Mouse (Mus musculus): ENCODE results near the gene Ttc9b. TPM values are rescaled to one million over a fixed set of nuclear protein-coding genes. Genes with fewer than 3 reads are reported as not detected.
"Not testable (repeated sequence)": the region's sequence is repeated elsewhere in the genome, so short reads cannot be mapped to it uniquely, and the experiment has no call there.

Gene Ttc9b
- polyA plus RNA-seq, 1 experiment from 2014 or later, result 1.3 TPM

DNA sequence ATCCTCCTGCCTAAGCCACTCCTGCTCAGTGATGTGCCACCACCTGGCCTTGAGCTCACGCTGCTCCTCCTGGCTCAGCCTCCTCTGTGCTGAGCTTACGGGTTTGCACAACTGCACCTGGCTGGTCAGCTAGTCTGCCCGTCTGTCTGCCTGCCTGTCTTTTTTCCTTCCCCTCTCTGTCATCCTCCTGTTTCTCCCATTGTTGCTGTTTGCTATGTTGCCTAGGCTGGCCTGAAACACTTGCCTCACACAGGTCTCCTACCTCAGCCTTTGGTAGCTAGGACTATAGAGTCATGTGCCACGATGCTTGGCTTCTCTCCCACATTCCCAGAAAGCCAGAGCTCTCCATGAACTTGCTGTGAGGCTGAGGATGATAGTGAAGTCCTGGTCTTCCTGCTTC is 40.8 kb upstream of the Ttc9b start:
- peaks cover 3% of the 10 kb centered on the region; the same call in 1 of the 2 replicates for H3K4me1 ChIP-seq
- no peaks in the 10 kb centered on the region for H3K9me3 ChIP-seq (replicated peaks)
- peaks cover 40% of the 10 kb centered on the region for H3K36me3 ChIP-seq
- ATAC-seq (ENCODE audit: insufficient number of reproducible peaks, low FRiP score, low TSS enrichment, low read depth), result no peak
- WGBS, result 88% methylated on average over 4 of the region's 4 CpGs
- no peak overlapping the region for H3K9ac ChIP-seq
- no peaks in the 10 kb centered on the region for H3K27me3 ChIP-seq
- H3K27ac ChIP-seq (replicated peaks), result no peak overlapping the region
- no peak overlapping the region for H3K4me2 ChIP-seq (replicated peaks)
- no peak overlapping the region for H3K4me3 ChIP-seq (replicated peaks)

DNA sequence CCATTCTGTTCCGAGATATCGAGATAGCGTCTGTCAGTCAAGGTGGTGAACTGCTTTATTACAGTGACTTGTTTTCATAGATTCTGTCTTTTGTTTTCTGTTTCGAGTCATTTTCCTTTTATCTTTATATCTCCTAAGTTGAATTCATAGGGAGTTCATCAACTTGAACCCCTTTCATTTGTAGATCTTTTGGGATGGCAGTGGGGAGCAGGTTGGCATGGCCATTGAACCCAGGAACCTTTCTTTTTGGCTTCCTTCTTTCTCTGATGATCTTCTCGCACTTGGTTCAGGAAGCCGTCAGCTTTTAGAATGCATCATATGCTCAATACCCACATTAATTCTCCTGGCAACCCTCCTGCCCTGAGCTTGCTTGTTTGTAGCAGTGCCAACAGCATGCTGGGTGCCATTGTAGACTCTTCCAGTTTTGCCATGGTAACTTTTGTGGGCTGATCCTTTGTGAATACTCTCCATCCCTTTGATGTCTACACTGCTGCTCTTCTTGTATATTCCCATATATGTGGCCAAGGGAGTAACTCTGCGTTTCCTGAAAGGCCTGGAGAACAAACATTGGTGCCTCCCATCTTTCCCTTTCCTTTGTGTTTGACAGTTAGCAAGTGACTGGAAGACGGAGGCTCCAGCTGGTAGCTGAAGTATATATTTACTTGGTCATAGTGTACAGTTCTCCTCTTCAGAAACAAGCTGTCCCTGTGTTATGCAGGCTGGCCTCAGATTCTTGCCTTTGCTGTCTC is 39.8 kb upstream of the Ttc9b start:
- Histone ChIP-seq H3K9me3 (replicated peaks) (no peaks in the 10 kb centered on the region), H3K27ac (replicated peaks) (no peak overlapping the region), H3K4me2 (replicated peaks) (no peak overlapping the region), H3K4me3 (replicated peaks) (no peak overlapping the region), H3K27me3 (no peaks in the 10 kb centered on the region), H3K4me1 (no peaks in the 10 kb centered on the region), H3K36me3 (peaks cover 43% of the 10 kb centered on the region), H3K9ac (no peak overlapping the region)
- WGBS, result 83% methylated on average over 8 of the region's 8 CpGs
- ATAC-seq (ENCODE audit: insufficient number of reproducible peaks, low FRiP score, low TSS enrichment, low read depth), result no peak

DNA sequence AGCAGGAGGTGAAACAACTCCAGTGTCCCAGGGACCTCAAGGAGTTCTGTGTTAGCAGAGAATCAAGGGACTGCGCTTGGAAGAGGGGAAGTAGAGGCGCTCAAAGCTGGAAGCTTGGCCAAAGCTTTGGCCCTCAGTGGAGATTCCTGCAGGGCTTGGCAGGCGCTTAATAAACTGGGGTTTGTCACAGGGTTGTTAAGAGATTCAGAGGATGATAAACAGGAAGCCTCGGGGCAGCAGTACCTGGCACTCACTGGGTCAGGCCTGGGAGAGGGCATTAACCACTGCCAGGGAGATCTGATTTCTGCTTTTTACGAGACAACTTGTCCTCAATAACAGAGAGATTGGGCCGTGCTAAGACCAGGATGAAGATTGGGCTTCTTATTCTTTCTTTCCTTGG is 32.7 kb upstream of the Ttc9b start:
- Histone ChIP-seq H3K27me3 (no peaks in the 10 kb centered on the region), H3K36me3 (peaks cover 92% of the 10 kb centered on the region), H3K9ac (no peak overlapping the region), H3K4me3 (replicated peaks) (no peak overlapping the region), H3K27ac (replicated peaks) (no peak overlapping the region), H3K4me2 (replicated peaks) (no peak overlapping the region), H3K4me1 (no peaks in the 10 kb centered on the region), H3K9me3 (replicated peaks) (no peaks in the 10 kb centered on the region)
- WGBS, result 80% methylated on average over 6 of the region's 6 CpGs
- no peak for ATAC-seq (ENCODE audit: insufficient number of reproducible peaks, low FRiP score, low TSS enrichment, low read depth)

DNA sequence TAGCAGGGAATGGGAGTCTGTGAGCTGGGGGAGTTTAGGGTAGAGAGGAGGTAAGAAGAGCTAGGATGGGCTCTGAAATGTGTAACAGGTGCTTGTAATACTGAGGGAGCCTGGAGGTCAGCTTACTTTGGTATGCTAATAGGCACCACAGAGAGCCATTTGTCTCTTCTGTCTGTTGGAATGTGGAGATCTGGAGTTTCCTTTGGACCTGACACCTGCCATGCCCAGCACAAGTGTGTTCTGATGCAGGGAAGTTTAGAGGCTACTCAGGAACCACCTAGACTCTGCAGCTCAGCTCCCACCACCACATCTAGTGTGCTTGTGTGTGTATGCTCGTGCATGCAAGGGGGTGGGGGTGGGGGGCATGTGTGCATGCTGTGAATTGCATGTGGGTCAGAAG is 31.5 kb upstream of the Ttc9b start:
- no peak overlapping the region for H3K9ac ChIP-seq
- no peak overlapping the region for H3K27ac ChIP-seq (replicated peaks)
- H3K4me1 ChIP-seq, result no peaks in the 10 kb centered on the region
- WGBS, result 75% methylated on average over 1 of the region's 1 CpGs
- no peaks in the 10 kb centered on the region for H3K9me3 ChIP-seq (replicated peaks)
- no peak overlapping the region for H3K4me3 ChIP-seq (replicated peaks)
- ATAC-seq (ENCODE audit: insufficient number of reproducible peaks, low FRiP score, low TSS enrichment, low read depth), result no peak; the same call in 1 of the 2 replicates
- H3K4me2 ChIP-seq (replicated peaks), result no peak overlapping the region
- no peaks in the 10 kb centered on the region for H3K27me3 ChIP-seq
- peaks cover 92% of the 10 kb centered on the region for H3K36me3 ChIP-seq

DNA sequence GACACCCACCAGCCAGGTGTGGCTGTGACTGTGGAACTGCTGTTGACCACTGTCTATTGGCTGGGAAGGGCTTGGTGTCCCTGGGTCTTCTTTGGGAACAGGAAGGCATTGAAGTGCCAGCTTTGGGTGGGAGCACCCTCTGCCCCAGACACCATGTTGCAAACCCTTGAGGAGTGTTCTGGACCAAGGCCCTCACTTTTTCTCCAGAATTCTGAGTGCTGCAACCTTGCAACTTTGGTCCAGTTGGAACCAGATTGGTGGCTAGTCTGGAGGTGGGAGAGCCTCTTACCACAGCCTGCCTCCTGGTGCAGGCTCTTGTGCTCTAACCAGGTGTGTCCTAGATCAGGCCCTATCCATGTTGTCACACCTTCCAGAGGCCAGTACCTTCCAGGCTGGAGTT is 28.7 kb upstream of the Ttc9b start:
- peaks cover 92% of the 10 kb centered on the region for H3K36me3 ChIP-seq

DNA sequence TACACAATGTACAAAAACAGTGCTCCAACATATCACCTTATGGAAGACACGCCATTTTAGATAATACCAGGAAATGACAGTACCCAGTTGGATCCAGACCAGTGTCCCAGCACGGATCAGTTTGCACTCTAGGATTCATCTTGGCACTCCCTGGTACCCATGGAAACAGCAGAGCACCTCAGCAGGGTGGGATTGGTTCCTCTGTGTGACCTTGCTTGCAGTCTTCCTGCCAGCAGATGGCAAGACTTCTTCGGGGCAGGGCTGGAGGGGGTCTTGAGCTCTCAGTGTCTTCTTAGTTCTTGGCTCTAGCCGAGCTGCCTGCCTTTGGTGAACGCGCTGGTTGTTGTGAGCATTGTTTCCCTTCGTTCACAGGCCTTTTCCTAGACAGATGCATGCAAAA is 26.0 kb upstream of the Ttc9b start:
- H3K27me3 ChIP-seq, result no peaks in the 10 kb centered on the region
- H3K4me1 ChIP-seq, result no peaks in the 10 kb centered on the region
- H3K4me2 ChIP-seq (replicated peaks), result no peak overlapping the region
- peaks cover 87% of the 10 kb centered on the region for H3K36me3 ChIP-seq
- no peak overlapping the region for H3K9ac ChIP-seq
- 90% methylated on average over 7 of the region's 7 CpGs for WGBS
- H3K9me3 ChIP-seq (replicated peaks), result no peaks in the 10 kb centered on the region
- no peak for ATAC-seq (ENCODE audit: insufficient number of reproducible peaks, low FRiP score, low TSS enrichment, low read depth)
- H3K4me3 ChIP-seq (replicated peaks), result no peak overlapping the region
- no peak overlapping the region for H3K27ac ChIP-seq (replicated peaks)

More for the DNA sequence above, 28.7 kb upstream of the Ttc9b start:
- Histone ChIP-seq H3K9ac (no peak overlapping the region), H3K9me3 (replicated peaks) (no peaks in the 10 kb centered on the region), H3K4me3 (replicated peaks) (no peak overlapping the region), H3K4me2 (replicated peaks) (no peak overlapping the region), H3K27me3 (no peaks in the 10 kb centered on the region), H3K4me1 (no peaks in the 10 kb centered on the region), H3K27ac (replicated peaks) (no peak overlapping the region)
- no peak for ATAC-seq (ENCODE audit: insufficient number of reproducible peaks, low FRiP score, low TSS enrichment, low read depth)

DNA sequence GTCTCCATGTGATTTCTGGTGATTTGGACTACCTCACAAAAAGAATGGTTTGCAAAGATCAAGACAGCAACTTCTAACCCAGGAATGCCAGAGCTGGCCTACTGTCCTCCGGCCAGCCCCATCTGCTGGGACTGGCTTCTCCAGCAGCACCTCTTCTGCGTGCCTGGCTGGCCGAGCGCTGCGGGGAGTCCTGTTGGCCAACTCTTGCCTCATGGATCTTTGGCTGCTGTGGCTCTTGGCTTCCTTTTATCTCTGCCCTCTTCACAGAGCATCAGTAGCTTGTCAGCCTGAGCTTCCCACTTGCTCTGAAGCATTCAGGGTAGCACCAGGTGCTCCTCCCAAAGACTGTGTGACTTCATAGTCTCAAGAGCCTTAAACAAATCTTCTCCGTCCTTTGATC is 25.5 kb upstream of the Ttc9b start:
- H3K4me3 ChIP-seq (replicated peaks), result no peak overlapping the region
- no peak overlapping the region for H3K27ac ChIP-seq (replicated peaks)
- no peaks in the 10 kb centered on the region for H3K4me1 ChIP-seq
- WGBS, result 94% methylated on average over 6 of the region's 6 CpGs
- no peaks in the 10 kb centered on the region for H3K27me3 ChIP-seq
- peaks cover 88% of the 10 kb centered on the region for H3K36me3 ChIP-seq
- H3K4me2 ChIP-seq (replicated peaks), result no peak overlapping the region
- no peaks in the 10 kb centered on the region for H3K9me3 ChIP-seq (replicated peaks)
- H3K9ac ChIP-seq, result no peak overlapping the region
- no peak for ATAC-seq (ENCODE audit: insufficient number of reproducible peaks, low FRiP score, low TSS enrichment, low read depth)

DNA sequence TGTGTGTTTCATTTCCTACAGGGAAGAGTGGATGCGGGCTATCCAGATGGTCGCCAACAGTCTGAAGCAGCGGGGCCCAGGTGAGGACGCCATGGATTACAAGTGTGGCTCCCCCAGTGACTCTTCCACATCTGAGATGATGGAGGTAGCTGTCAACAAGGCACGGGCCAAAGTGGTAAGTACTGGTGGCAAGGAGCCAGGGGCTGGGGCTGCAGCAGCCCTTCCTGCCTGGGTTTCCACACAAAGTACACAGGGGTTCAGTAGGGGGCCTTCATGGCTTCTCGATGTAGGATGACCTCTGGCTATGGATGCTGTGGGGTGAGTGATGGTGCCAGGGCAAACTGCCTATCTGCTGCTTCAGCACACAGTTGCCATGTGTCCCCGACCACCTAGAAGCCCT is 24.9 kb upstream of the Ttc9b start:
- not testable (repeated sequence) for H3K27ac ChIP-seq (replicated peaks); H3K4me2 ChIP-seq (replicated peaks); ATAC-seq (ENCODE audit: insufficient number of reproducible peaks, low FRiP score, low TSS enrichment, low read depth); H3K9ac ChIP-seq; H3K9me3 ChIP-seq (replicated peaks); H3K4me1 ChIP-seq; H3K27me3 ChIP-seq; H3K4me3 ChIP-seq (replicated peaks)
- WGBS, result 94% methylated on average over 7 of the region's 7 CpGs
- peaks cover 88% of the 10 kb centered on the region for H3K36me3 ChIP-seq

DNA sequence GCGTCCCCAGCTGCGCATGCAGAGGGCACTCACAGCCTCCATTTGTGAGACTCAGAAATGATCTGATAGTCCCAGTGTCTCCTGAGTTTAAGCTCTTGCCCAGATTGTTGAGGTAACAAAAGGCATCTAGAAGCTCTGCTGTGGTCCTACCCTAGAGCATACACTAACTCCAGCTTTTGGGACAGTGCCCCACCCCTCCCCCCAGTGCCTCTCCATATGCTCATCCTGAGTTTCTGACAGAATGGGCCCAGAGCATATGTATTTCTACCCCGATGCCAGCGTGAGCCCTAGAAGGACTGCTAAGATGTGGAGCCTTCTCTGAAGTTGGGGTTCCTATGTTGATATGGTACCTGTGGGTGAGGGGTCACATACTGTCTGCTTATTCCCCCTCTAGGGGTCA is 22.3 kb upstream of the Ttc9b start:
- H3K4me1 ChIP-seq, result no peaks in the 10 kb centered on the region
- H3K4me2 ChIP-seq (replicated peaks), result no peak overlapping the region
- WGBS, result 94% methylated on average over 4 of the region's 4 CpGs
- no peak overlapping the region for H3K27ac ChIP-seq (replicated peaks)
- H3K9ac ChIP-seq, result no peak overlapping the region
- H3K9me3 ChIP-seq (replicated peaks), result no peaks in the 10 kb centered on the region
- no peak overlapping the region for H3K4me3 ChIP-seq (replicated peaks)
- ATAC-seq (ENCODE audit: insufficient number of reproducible peaks, low FRiP score, low TSS enrichment, low read depth), result no peak
- H3K27me3 ChIP-seq, result no peaks in the 10 kb centered on the region
- peaks cover 92% of the 10 kb centered on the region for H3K36me3 ChIP-seq

DNA sequence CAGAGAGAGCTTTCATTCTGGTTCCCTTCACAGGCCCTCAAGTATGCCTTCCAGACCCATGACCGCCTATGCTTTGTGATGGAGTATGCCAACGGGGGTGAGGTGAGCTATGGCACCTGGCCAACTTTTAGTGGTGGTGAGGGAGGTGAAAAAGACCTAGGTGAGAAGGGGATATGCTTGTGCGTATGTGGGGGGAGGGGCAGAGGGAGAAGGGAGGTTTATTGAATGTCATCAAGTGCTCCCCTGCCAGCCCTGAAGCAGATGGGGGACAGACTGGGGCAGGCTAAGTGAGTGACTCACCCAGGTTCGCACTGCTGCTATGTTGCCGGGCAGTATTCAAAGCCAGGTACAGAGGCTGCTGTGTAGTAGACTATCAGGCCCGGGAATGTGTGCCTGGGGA is 20.5 kb upstream of the Ttc9b start:
- ATAC-seq (ENCODE audit: insufficient number of reproducible peaks, low FRiP score, low TSS enrichment, low read depth), result no peak
- 87% methylated on average over 6 of the region's 6 CpGs for WGBS

DNA sequence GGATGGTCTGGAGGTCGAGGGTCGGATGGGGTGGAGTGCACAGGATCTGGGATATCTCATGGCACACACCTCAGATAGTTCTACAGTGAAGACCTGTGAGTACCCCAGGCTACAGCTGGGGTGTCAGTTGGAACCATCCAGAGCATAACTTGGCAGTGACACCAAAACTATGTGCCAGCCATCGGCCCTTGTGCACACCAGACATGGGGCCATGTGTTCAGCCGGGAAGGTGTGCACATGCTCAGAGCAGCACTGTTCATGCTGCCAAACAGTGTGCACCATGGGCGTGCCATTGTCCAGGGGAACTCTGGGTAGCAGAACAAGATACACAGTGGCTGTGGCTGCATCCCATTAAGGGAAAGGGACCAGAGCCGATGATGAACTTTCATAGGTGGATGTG is 19.0 kb upstream of the Ttc9b start:
- no peak overlapping the region for H3K4me2 ChIP-seq (replicated peaks)
- no peaks in the 10 kb centered on the region for H3K9me3 ChIP-seq (replicated peaks)
- no peak overlapping the region for H3K27ac ChIP-seq (replicated peaks)
- no peak for ATAC-seq (ENCODE audit: insufficient number of reproducible peaks, low FRiP score, low TSS enrichment, low read depth)
- WGBS, result 94% methylated on average over 6 of the region's 6 CpGs
- H3K36me3 ChIP-seq, result peaks cover 75% of the 10 kb centered on the region
- H3K9ac ChIP-seq, result no peak overlapping the region
- H3K27me3 ChIP-seq, result no peaks in the 10 kb centered on the region
- H3K4me1 ChIP-seq, result no peaks in the 10 kb centered on the region
- H3K4me3 ChIP-seq (replicated peaks), result no peak overlapping the region

More for the DNA sequence above, 20.5 kb upstream of the Ttc9b start:
- H3K4me3 ChIP-seq (replicated peaks), result no peak overlapping the region
- H3K27me3 ChIP-seq, result no peaks in the 10 kb centered on the region
- no peaks in the 10 kb centered on the region for H3K4me1 ChIP-seq
- no peaks in the 10 kb centered on the region for H3K9me3 ChIP-seq (replicated peaks)
- peaks cover 90% of the 10 kb centered on the region for H3K36me3 ChIP-seq
- H3K27ac ChIP-seq (replicated peaks), result no peak overlapping the region
- H3K9ac ChIP-seq, result no peak overlapping the region
- no peak overlapping the region for H3K4me2 ChIP-seq (replicated peaks)

DNA sequence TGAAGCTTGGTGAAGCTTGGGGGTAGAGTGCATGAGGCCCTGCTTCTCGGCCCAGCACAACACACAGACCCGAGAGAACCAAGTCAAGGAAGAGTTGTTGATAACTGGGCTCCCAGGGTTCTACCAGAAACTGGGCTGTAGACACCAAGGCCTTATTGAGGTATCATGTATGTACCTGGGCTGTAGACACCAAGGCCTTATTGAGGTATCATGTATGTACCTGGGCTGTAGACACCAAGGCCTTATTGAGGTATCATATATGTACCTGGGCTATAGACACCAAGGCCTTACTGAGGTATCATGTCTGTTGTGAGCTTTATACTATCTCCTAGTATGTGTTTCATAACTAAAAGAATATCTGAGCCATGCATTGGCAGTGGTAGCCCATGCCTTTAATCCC is 18.6 kb upstream of the Ttc9b start:
- not testable (repeated sequence) for H3K9ac ChIP-seq

More for the DNA sequence above, 18.6 kb upstream of the Ttc9b start:
- H3K9me3 ChIP-seq (replicated peaks); H3K27me3 ChIP-seq; H3K4me1 ChIP-seq; H3K27ac ChIP-seq (replicated peaks); H3K4me2 ChIP-seq (replicated peaks); H3K4me3 ChIP-seq (replicated peaks); ATAC-seq (ENCODE audit: insufficient number of reproducible peaks, low FRiP score, low TSS enrichment, low read depth): not testable (repeated sequence)
- 93% methylated on average over 2 of the region's 2 CpGs for WGBS
- peaks cover 71% of the 10 kb centered on the region for H3K36me3 ChIP-seq

Measured in embryonic facial prominence, embryonic 15.5 days (tissue).